Mouse (Mus musculus): ENCODE measurements around the gene Cep295nl.

DNA sequence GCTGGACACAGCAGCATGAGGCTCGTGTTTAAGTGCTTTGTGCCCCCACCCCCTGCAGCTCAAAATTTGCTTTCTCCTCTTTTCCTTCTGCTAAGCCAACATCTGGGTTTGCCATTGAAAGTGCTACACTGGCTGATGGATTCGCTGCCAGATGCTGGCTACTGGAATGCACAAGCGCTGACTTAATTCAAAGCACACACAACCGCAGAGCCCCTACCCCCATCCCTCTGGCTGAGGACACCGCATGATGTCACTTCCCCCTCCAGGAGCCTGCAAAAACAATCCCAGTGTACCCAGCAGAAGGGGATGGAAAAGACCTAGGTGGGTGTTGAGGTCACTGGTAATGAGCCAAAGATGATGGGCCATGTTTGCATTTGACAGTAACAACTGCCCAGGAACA lies 17.8 kb downstream of the Cep295nl start:
- no peak for TF ChIP-seq CTCF (conservative IDR thresholded peaks at IDR 0.05; ENCODE audit: insufficient read depth, insufficient read length, low read depth, low read length)
- no peak for TF ChIP-seq POLR2A (IDR thresholded peaks at IDR 0.05; ENCODE audit: low read depth, low read length)

Measured in kidney, adult 2 months (tissue).